Mouse (Mus musculus) erythroblast, embryonic 14.5 days (primary cell): ENCODE measurements at regions not wholly inside any gene's neighbourhood (a gene's known extent, or its start where the extent isn't known, plus 50 kb on each side); places are given as distances from the start of the nearest gene placed in this dataset.

ENCODE experiments used
- H3K27me3 ChIP-seq: 2 replicates; pipeline ENCODE4 v1.6.1; 2012; ENCODE audit warnings: inconsistent platforms; ENCODE audit not compliant: control insufficient read depth
- H3K36me3 ChIP-seq: 2 replicates; pipeline ENCODE4 v1.6.1; 2012; ENCODE audit warnings: mild to moderate bottlenecking, inconsistent platforms; ENCODE audit not compliant: control insufficient read depth
- H3K4me1 ChIP-seq: 2 replicates; pipeline ENCODE4 v1.6.1; 2012; ENCODE audit warnings: inconsistent platforms; ENCODE audit not compliant: control insufficient read depth
- H3K4me3 ChIP-seq: replicated peaks from 2 replicates; pipeline ENCODE3; 2012; ENCODE audit warnings: moderate library complexity, mild to moderate bottlenecking, inconsistent platforms
- H3K9me3 ChIP-seq: 2 replicates; pipeline ENCODE4 v1.6.1; 2012; ENCODE audit warnings: low read length, inconsistent platforms, mixed read lengths; ENCODE audit not compliant: control insufficient read depth
- GATA1 ChIP-seq: IDR thresholded peaks from 2 replicates; pipeline ENCODE4 v1.6.1; 2012; ENCODE audit warnings: low read length, inconsistent platforms, mixed read lengths
- TAL1 ChIP-seq: IDR thresholded peaks from 3 replicates; pipeline ENCODE4 v1.6.1; 2012; ENCODE audit warnings: low read length, inconsistent platforms, mixed read lengths

GRCm38 (mm10) chr10:9087871-9088270 is 202.0 kb upstream of the Sash1 start:
- H3K9me3 ChIP-seq = peaks cover 2% of the 10 kb centered on the region; the same call in 1 of the 2 replicates
- H3K4me3 ChIP-seq = no peak overlapping the region
- H3K27me3 ChIP-seq = no peaks in the 10 kb centered on the region
- TF ChIP-seq TAL1 (no peak), GATA1 (no peak)
- no peaks in the 10 kb centered on the region for H3K36me3 ChIP-seq
- H3K4me1 ChIP-seq = no peaks in the 10 kb centered on the region

- TF ChIP-seq GATA1 (no peak), TAL1 (no peak)
- Histone ChIP-seq H3K36me3 (no peaks in the 10 kb centered on the region), H3K9me3 (peaks cover 2% of the 10 kb centered on the region; the same call in 1 of the 2 replicates), H3K4me1 (no peaks in the 10 kb centered on the region), H3K4me3 (no peak overlapping the region), H3K27me3 (no peaks in the 10 kb centered on the region)
These were observed 201.3 kb upstream of the Sash1 start for GRCm38 (mm10) chr10:9087171-9087570.

GRCm38 (mm10) chr10:9086666-9087065 is 200.8 kb upstream of the Sash1 start:
- no peaks in the 10 kb centered on the region for H3K27me3 ChIP-seq
- no peak overlapping the region for H3K4me3 ChIP-seq
- H3K9me3 ChIP-seq = peaks cover 2% of the 10 kb centered on the region; the same call in 1 of the 2 replicates
- no peaks in the 10 kb centered on the region for H3K36me3 ChIP-seq
- no peaks in the 10 kb centered on the region for H3K4me1 ChIP-seq
- no peak for TF ChIP-seq GATA1
- TF ChIP-seq TAL1 = no peak

GRCm38 (mm10) chr10:9085441-9085840 is 199.6 kb upstream of the Sash1 start:
- TF ChIP-seq GATA1 (no peak), TAL1 (no peak)
- Histone ChIP-seq H3K4me3 (no peak overlapping the region), H3K9me3 (no peaks in the 10 kb centered on the region; the same call in 1 of the 2 replicates), H3K4me1 (no peaks in the 10 kb centered on the region), H3K27me3 (no peaks in the 10 kb centered on the region), H3K36me3 (no peaks in the 10 kb centered on the region)

- no peaks in the 10 kb centered on the region for H3K36me3 ChIP-seq
- no peak overlapping the region for H3K4me3 ChIP-seq
- H3K27me3 ChIP-seq = no peaks in the 10 kb centered on the region
- no peaks in the 10 kb centered on the region for H3K9me3 ChIP-seq
- no peak for TF ChIP-seq TAL1
- TF ChIP-seq GATA1 = no peak
- H3K4me1 ChIP-seq = no peaks in the 10 kb centered on the region
These were observed 189.0 kb upstream of the Sash1 start for GRCm38 (mm10) chr10:9074916-9075315.

GRCm38 (mm10) chr10:9071630-9072029 is 185.8 kb upstream of the Sash1 start:
- H3K4me3 ChIP-seq = no peak overlapping the region
- H3K9me3 ChIP-seq = no peaks in the 10 kb centered on the region
- no peaks in the 10 kb centered on the region for H3K27me3 ChIP-seq
- H3K36me3 ChIP-seq = no peaks in the 10 kb centered on the region
- TF ChIP-seq TAL1 = no peak
- no peak for TF ChIP-seq GATA1
- H3K4me1 ChIP-seq = no peaks in the 10 kb centered on the region

GRCm38 (mm10) chr10:9069608-9070190 is 183.8 kb upstream of the Sash1 start:
- no peak for TF ChIP-seq TAL1
- no peaks in the 10 kb centered on the region for H3K9me3 ChIP-seq
- no peaks in the 10 kb centered on the region for H3K27me3 ChIP-seq
- no peaks in the 10 kb centered on the region for H3K4me1 ChIP-seq
- H3K4me3 ChIP-seq = no peak overlapping the region
- H3K36me3 ChIP-seq = no peaks in the 10 kb centered on the region

GRCm38 (mm10) chr10:9066566-9066965 is 180.7 kb upstream of the Sash1 start:
- no peaks in the 10 kb centered on the region for H3K27me3 ChIP-seq
- TF ChIP-seq TAL1 = no peak
- TF ChIP-seq GATA1 = no peak
- no peak overlapping the region for H3K4me3 ChIP-seq
- H3K4me1 ChIP-seq = no peaks in the 10 kb centered on the region
- no peaks in the 10 kb centered on the region for H3K36me3 ChIP-seq
- H3K9me3 ChIP-seq = no peaks in the 10 kb centered on the region

- Histone ChIP-seq H3K4me1 (no peaks in the 10 kb centered on the region), H3K4me3 (no peak overlapping the region), H3K36me3 (no peaks in the 10 kb centered on the region), H3K9me3 (no peaks in the 10 kb centered on the region), H3K27me3 (no peaks in the 10 kb centered on the region)
- no peak for TF ChIP-seq TAL1
- no peak for TF ChIP-seq GATA1
These were observed 176.1 kb upstream of the Sash1 start for GRCm38 (mm10) chr10:9061979-9062378.

GRCm38 (mm10) chr10:9055274-9055673 is 169.4 kb upstream of the Sash1 start:
- no peak overlapping the region for H3K4me3 ChIP-seq
- no peaks in the 10 kb centered on the region for H3K27me3 ChIP-seq
- TF ChIP-seq TAL1 (no peak), GATA1 (no peak)
- H3K9me3 ChIP-seq = no peaks in the 10 kb centered on the region
- H3K36me3 ChIP-seq = no peaks in the 10 kb centered on the region
- no peaks in the 10 kb centered on the region for H3K4me1 ChIP-seq
